Mouse (Mus musculus) cerebellum, adult 2 months (tissue): ENCODE results near the gene Ctdsp1. TPM values are rescaled to one million over a fixed set of nuclear protein-coding genes. Genes with fewer than 3 reads are reported as not detected.

Source experiments
- DNase-seq, 2 experiments: peaks; one replicate each; pipeline ENCODE4 v3.0.0; 2021
- H3K27ac ChIP-seq: fragments of 200-500 bp; 2 replicates; pipeline ENCODE4 v1.5.1; 2012; ENCODE audit warnings: low read length, control low read depth, inconsistent platforms; ENCODE audit not compliant: insufficient read depth
- H3K27me3 ChIP-seq: fragments of 200-500 bp; 2 replicates; pipeline ENCODE4 v1.6.1; 2012; ENCODE audit warnings: inconsistent platforms, mild to moderate bottlenecking, low read length, moderate library complexity; ENCODE audit not compliant: control insufficient read depth, insufficient read depth
- H3K4me1 ChIP-seq: fragments of 200-500 bp; 2 replicates; pipeline ENCODE4 v1.6.1; 2011; ENCODE audit warnings: low read length; ENCODE audit not compliant: control insufficient read depth, insufficient read depth
- H3K4me3 ChIP-seq: fragments of 200-500 bp; replicated peaks from 2 replicates; pipeline ENCODE3; 2011; ENCODE audit warnings: mild to moderate bottlenecking, low read depth, low read length, control low read depth; ENCODE audit not compliant: insufficient read depth
- CTCF ChIP-seq: fragments of 200-500 bp; IDR thresholded peaks from 2 replicates; pipeline ENCODE4 v1.5.1; 2011; ENCODE audit warnings: low read depth, mild to moderate bottlenecking, control low read depth, low read length, moderate library complexity, borderline replicate concordance; ENCODE audit not compliant: insufficient read depth
- POLR2A ChIP-seq: fragments of 200-500 bp; IDR thresholded peaks from 2 replicates; pipeline ENCODE4 v1.6.1; 2011; ENCODE audit warnings: low read length, control low read depth, borderline replicate concordance; ENCODE audit not compliant: insufficient read depth
- WGBS: fragments of 180-500 bp; shearing (Covaris S2); methylation state at CpG from one replicate; pipeline ENCODE4 v1.1.7; 2018; 5-methylcytosine and 5-hydroxymethylcytosine counted together
- polyA plus RNA-seq: library from polyadenylated mRNA; depleted of rRNA; stranded (reverse); fragments of >200 nt; gene quantifications from 2 replicates; pipeline ENCODE4 v1.2.3, GENCODE M21; 2012

Ctdsp1 gene
- polyA plus RNA-seq, 1 experiment = 35.7 TPM

- no peak for TF ChIP-seq CTCF
- no peak for TF ChIP-seq POLR2A
- no peaks in the 10 kb centered on the region for H3K27me3 ChIP-seq
- no peak overlapping the region for H3K27ac ChIP-seq
- WGBS = 82% methylated on average over 7 of the region's 7 CpGs
- no peak overlapping the region for H3K4me3 ChIP-seq
- peak in 1 of 2 experiments; percentile 22 for DNase-seq
- no peaks in the 10 kb centered on the region for H3K4me1 ChIP-seq
These were observed 2.9 kb upstream of the Ctdsp1 start for GRCm38 (mm10) chr1:74388398-74388920.

- 34% methylated on average over 29 of the region's 29 CpGs for WGBS
- no peak for TF ChIP-seq CTCF
- TF ChIP-seq POLR2A = no peak
- H3K4me1 ChIP-seq = no peaks in the 10 kb centered on the region
- DNase-seq = peak in 1 of 2 experiments; percentile 15
- no peak overlapping the region for H3K4me3 ChIP-seq
- no peak overlapping the region for H3K27ac ChIP-seq
- H3K27me3 ChIP-seq = no peaks in the 10 kb centered on the region
These were observed 1.4 kb upstream of the Ctdsp1 start for GRCm38 (mm10) chr1:74389831-74390286.

GRCm38 (mm10) chr1:74390287-74390906, 912 bp upstream of the Ctdsp1 start:
- Histone ChIP-seq H3K27ac (no peak overlapping the region), H3K4me1 (no peaks in the 10 kb centered on the region), H3K4me3 (no peak overlapping the region), H3K27me3 (no peaks in the 10 kb centered on the region)
- DNase-seq = peak; percentile 60 to 64
- WGBS = 11% methylated on average over 21 of the region's 21 CpGs
- TF ChIP-seq CTCF (peak; percentile 60), POLR2A (no peak)

GRCm38 (mm10) chr1:74391844-74392441, 634 bp downstream of the Ctdsp1 start:
- H3K27ac ChIP-seq = peak overlapping the region; percentile 77
- under 1% methylated on average over 44 of the region's 63 CpGs for WGBS
- peak; percentile 63 to 72 for DNase-seq
- TF ChIP-seq POLR2A = no peak
- no peak for TF ChIP-seq CTCF
- no peaks in the 10 kb centered on the region for H3K4me1 ChIP-seq
- no peaks in the 10 kb centered on the region for H3K27me3 ChIP-seq
- H3K4me3 ChIP-seq = peak overlapping the region; percentile 73

- Histone ChIP-seq H3K27ac (peak overlapping the region; percentile 77; the same call in 1 of the 2 replicates), H3K4me3 (peak overlapping the region; percentile 73), H3K27me3 (no peaks in the 10 kb centered on the region), H3K4me1 (no peaks in the 10 kb centered on the region)
- DNase-seq = no peak
- 2% methylated on average over 16 of the region's 16 CpGs for WGBS
- no peak for TF ChIP-seq CTCF
- no peak for TF ChIP-seq POLR2A
These were observed 1.2 kb downstream of the Ctdsp1 start for GRCm38 (mm10) chr1:74392446-74392994.

- Histone ChIP-seq H3K27me3 (no peaks in the 10 kb centered on the region), H3K27ac (no peak overlapping the region), H3K4me1 (no peaks in the 10 kb centered on the region), H3K4me3 (peak overlapping the region; percentile 23)
- TF ChIP-seq CTCF (no peak), POLR2A (no peak)
- 21% methylated on average over 7 of the region's 7 CpGs for WGBS
- peak in 1 of 2 experiments; percentile 34 for DNase-seq
These were observed 1.7 kb downstream of the Ctdsp1 start for GRCm38 (mm10) chr1:74393010-74393409.

- Histone ChIP-seq H3K4me1 (no peaks in the 10 kb centered on the region), H3K4me3 (no peak overlapping the region), H3K27ac (no peak overlapping the region), H3K27me3 (no peaks in the 10 kb centered on the region)
- no peak for TF ChIP-seq CTCF
- TF ChIP-seq POLR2A = no peak
- DNase-seq = no peak
- 84% methylated on average over 9 of the region's 9 CpGs for WGBS
These were observed 2.4 kb downstream of the Ctdsp1 start for GRCm38 (mm10) chr1:74393697-74394096.

- no peak for DNase-seq
- Histone ChIP-seq H3K27me3 (no peaks in the 10 kb centered on the region), H3K4me1 (no peaks in the 10 kb centered on the region), H3K4me3 (no peak overlapping the region), H3K27ac (no peak overlapping the region)
- TF ChIP-seq POLR2A (no peak), CTCF (no peak)
- WGBS = 83% methylated on average over 9 of the region's 9 CpGs
These were observed 3.0 kb downstream of the Ctdsp1 start for GRCm38 (mm10) chr1:74394311-74394710.
